Mouse (Mus musculus): ENCODE measurements around the gene Ptpn14. TPM values are rescaled to one million over a fixed set of nuclear protein-coding genes. Genes with fewer than 3 reads are reported as not detected.

Ptpn14 gene
- total and polyA plus RNA-seq, 2 experiments from 2014 or later, result 4.2 to 23.5 TPM

- Histone ChIP-seq H3K4me1 (ENCODE audit: control insufficient read depth, insufficient read depth) (peaks cover 48% of the 10 kb centered on the region), H3K36me3 (replicated peaks; ENCODE audit: control insufficient read depth, insufficient read depth, low read length) (no peaks in the 10 kb centered on the region), H3K27me3 (ENCODE audit: control insufficient read depth, insufficient read depth, low read length) (no peaks in the 10 kb centered on the region), H3K9me3 (replicated peaks; ENCODE audit: control insufficient read depth, low read length) (no peaks in the 10 kb centered on the region), H3K4me3 (ENCODE audit: low read depth, low read length) (no peak overlapping the region), H3K27ac (ENCODE audit: low read depth) (no peak overlapping the region), H3K4me2 (ENCODE audit: low read depth, low read length) (no peak overlapping the region), H3K9ac (replicated peaks; ENCODE audit: low read depth, low read length) (no peak overlapping the region; the same call in 1 of the 2 replicates)
- ATAC-seq (ENCODE audit: insufficient read depth, low read depth), result peak; percentile 59
- TF ChIP-seq EP300 (IDR thresholded peaks at IDR 0.05; ENCODE audit: low read depth) (no peak), CTCF (IDR thresholded peaks at IDR 0.05; ENCODE audit: low read depth) (no peak)
- WGBS, result 39% methylated on average over 10 of the region's 10 CpGs
- no peak for DNase-seq (ENCODE audit: low spot score)
Observed at GRCm38 (mm10) chr1:189772707-189773106, 44.6 kb downstream of the Ptpn14 start.

GRCm38 (mm10) chr1:189774778-189775177, 46.7 kb downstream of the Ptpn14 start:
- H3K27me3 ChIP-seq (ENCODE audit: control insufficient read depth, insufficient read depth, low read length), result no peaks in the 10 kb centered on the region
- WGBS, result 63% methylated on average over 1 of the region's 1 CpGs
- TF ChIP-seq EP300 (IDR thresholded peaks at IDR 0.05; ENCODE audit: low read depth) (no peak), CTCF (IDR thresholded peaks at IDR 0.05; ENCODE audit: low read depth) (no peak)
- ATAC-seq (ENCODE audit: insufficient read depth, low read depth) (0 out of 2 replicates have a peak, but pooled peaks have one; percentile 37), DNase-seq (ENCODE audit: low spot score) (no peak)
- peak overlapping the region; percentile 40; the same call in 1 of the 2 replicates for H3K27ac ChIP-seq (ENCODE audit: low read depth)
- no peaks in the 10 kb centered on the region for H3K9me3 ChIP-seq (replicated peaks; ENCODE audit: control insufficient read depth, low read length)
- peaks cover 51% of the 10 kb centered on the region for H3K4me1 ChIP-seq (ENCODE audit: control insufficient read depth, insufficient read depth)
- H3K4me2 ChIP-seq (ENCODE audit: low read depth, low read length), result peak overlapping the region; percentile 23
- no peak overlapping the region for H3K9ac ChIP-seq (replicated peaks; ENCODE audit: low read depth, low read length)
- H3K4me3 ChIP-seq (ENCODE audit: low read depth, low read length), result 0 out of 2 replicates have a peak overlapping the region, but pooled peaks have one; percentile 19
- no peaks in the 10 kb centered on the region for H3K36me3 ChIP-seq (replicated peaks; ENCODE audit: control insufficient read depth, insufficient read depth, low read length)

- ATAC-seq (ENCODE audit: insufficient read depth, low read depth) (no peak), DNase-seq (ENCODE audit: low spot score) (no peak)
- Histone ChIP-seq H3K9me3 (replicated peaks; ENCODE audit: control insufficient read depth, low read length) (no peaks in the 10 kb centered on the region), H3K27ac (ENCODE audit: low read depth) (no peak overlapping the region), H3K4me1 (ENCODE audit: control insufficient read depth, insufficient read depth) (peaks cover 48% of the 10 kb centered on the region), H3K27me3 (ENCODE audit: control insufficient read depth, insufficient read depth, low read length) (no peaks in the 10 kb centered on the region), H3K36me3 (replicated peaks; ENCODE audit: control insufficient read depth, insufficient read depth, low read length) (no peaks in the 10 kb centered on the region), H3K4me2 (ENCODE audit: low read depth, low read length) (no peak overlapping the region), H3K9ac (replicated peaks; ENCODE audit: low read depth, low read length) (no peak overlapping the region), H3K4me3 (ENCODE audit: low read depth, low read length) (no peak overlapping the region)
- 79% methylated on average over 6 of the region's 6 CpGs for WGBS
- TF ChIP-seq EP300 (IDR thresholded peaks at IDR 0.05; ENCODE audit: low read depth) (no peak), CTCF (IDR thresholded peaks at IDR 0.05; ENCODE audit: low read depth) (no peak)
Observed at GRCm38 (mm10) chr1:189777207-189777606, 49.1 kb downstream of the Ptpn14 start.

GRCm38 (mm10) chr1:189778343-189778742, 50.3 kb downstream of the Ptpn14 start:
- H3K4me1 ChIP-seq (ENCODE audit: control insufficient read depth, insufficient read depth), result peaks cover 46% of the 10 kb centered on the region
- H3K27me3 ChIP-seq (ENCODE audit: control insufficient read depth, insufficient read depth, low read length), result no peaks in the 10 kb centered on the region
- 0 out of 2 replicates have a peak overlapping the region, but pooled peaks have one; percentile 27 for H3K27ac ChIP-seq (ENCODE audit: low read depth)

GRCm38 (mm10) chr1:189779226-189779625, 51.2 kb downstream of the Ptpn14 start:
- no peak for TF ChIP-seq CTCF (IDR thresholded peaks at IDR 0.05; ENCODE audit: low read depth)
- H3K4me1 ChIP-seq (ENCODE audit: control insufficient read depth, insufficient read depth), result peaks cover 37% of the 10 kb centered on the region

More at GRCm38 (mm10) chr1:189778343-189778742, 50.3 kb downstream of the Ptpn14 start:
- Histone ChIP-seq H3K9me3 (replicated peaks; ENCODE audit: control insufficient read depth, low read length) (no peaks in the 10 kb centered on the region), H3K9ac (replicated peaks; ENCODE audit: low read depth, low read length) (no peak overlapping the region), H3K36me3 (replicated peaks; ENCODE audit: control insufficient read depth, insufficient read depth, low read length) (no peaks in the 10 kb centered on the region), H3K4me3 (ENCODE audit: low read depth, low read length) (no peak overlapping the region), H3K4me2 (ENCODE audit: low read depth, low read length) (no peak overlapping the region)
- ATAC-seq (ENCODE audit: insufficient read depth, low read depth) (0 out of 2 replicates have a peak, but pooled peaks have one; percentile 21), DNase-seq (ENCODE audit: low spot score) (no peak)
- no peak for TF ChIP-seq EP300 (IDR thresholded peaks at IDR 0.05; ENCODE audit: low read depth)
- no peak for TF ChIP-seq CTCF (IDR thresholded peaks at IDR 0.05; ENCODE audit: low read depth)
- WGBS, result 33% methylated on average over 5 of the region's 5 CpGs

More at GRCm38 (mm10) chr1:189779226-189779625, 51.2 kb downstream of the Ptpn14 start:
- H3K9ac ChIP-seq (replicated peaks; ENCODE audit: low read depth, low read length), result no peak overlapping the region
- 56% methylated on average over 3 of the region's 3 CpGs for WGBS
- DNase-seq (ENCODE audit: low spot score) (no peak), ATAC-seq (ENCODE audit: insufficient read depth, low read depth) (no peak)
- no peaks in the 10 kb centered on the region for H3K9me3 ChIP-seq (replicated peaks; ENCODE audit: control insufficient read depth, low read length)
- no peak overlapping the region for H3K4me3 ChIP-seq (ENCODE audit: low read depth, low read length)
- no peaks in the 10 kb centered on the region for H3K27me3 ChIP-seq (ENCODE audit: control insufficient read depth, insufficient read depth, low read length)
- no peak overlapping the region for H3K4me2 ChIP-seq (ENCODE audit: low read depth, low read length)
- H3K27ac ChIP-seq (ENCODE audit: low read depth), result no peak overlapping the region
- no peaks in the 10 kb centered on the region for H3K36me3 ChIP-seq (replicated peaks; ENCODE audit: control insufficient read depth, insufficient read depth, low read length)
